Mouse (Mus musculus) testis, adult 2 months (tissue): ENCODE measurements around the gene Cntn2.

ENCODE experiments used
- CTCF ChIP-seq: fragments of 200-500 bp; IDR thresholded peaks from 2 replicates; pipeline ENCODE4 v1.5.1; 2012; ENCODE audit warnings: low read depth, mild to moderate bottlenecking, inconsistent platforms, low read length, moderate library complexity; ENCODE audit not compliant: control insufficient read depth, insufficient read depth, insufficient replicate concordance
- POLR2A ChIP-seq: fragments of 200-500 bp; IDR thresholded peaks from 2 replicates; pipeline ENCODE4 v1.6.1; 2012; ENCODE audit warnings: low read depth, mild to moderate bottlenecking, inconsistent platforms, low read length, moderate library complexity; ENCODE audit not compliant: control insufficient read depth

- TF ChIP-seq CTCF: no peak
- TF ChIP-seq POLR2A: no peak
These were observed 27.2 kb upstream of the Cntn2 start for GRCm38 (mm10) chr1:132570068-132570780.
